ENCODE assay signal across 8 mouse cellular contexts in the genomic region with DNA sequence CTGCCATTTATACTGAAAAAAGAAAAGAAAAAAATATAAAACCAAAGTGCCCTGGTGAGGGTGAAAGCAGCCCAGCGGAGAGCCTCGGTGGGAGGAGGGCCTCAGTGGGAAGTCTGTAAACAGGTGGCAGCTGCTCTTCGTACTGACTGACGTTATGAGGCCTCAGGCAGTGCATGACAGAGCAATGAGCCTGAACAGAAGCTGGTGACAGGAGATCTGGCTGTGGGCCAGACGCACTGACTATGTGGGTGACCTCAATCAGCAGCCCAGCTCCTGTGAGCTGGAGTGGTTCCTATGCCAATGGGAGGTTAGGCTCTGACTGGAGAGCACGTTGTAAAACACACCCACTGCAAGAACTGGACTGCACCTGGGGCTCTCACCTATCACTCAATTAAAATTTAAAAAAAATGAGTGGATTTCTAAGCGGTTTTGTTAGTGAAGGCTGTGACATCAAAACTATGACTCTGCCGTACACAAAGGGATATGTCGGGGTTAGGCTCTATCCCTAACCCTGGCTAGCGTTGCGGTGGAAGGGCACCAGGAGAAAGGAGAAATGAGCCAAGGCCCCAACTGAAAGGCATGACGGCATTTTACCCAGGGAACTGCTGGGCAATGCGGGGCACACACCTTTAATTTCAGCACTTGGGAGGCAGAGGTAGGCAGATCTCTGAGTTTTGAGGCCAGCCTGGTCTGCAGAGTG. TPM values are rescaled to one million over a fixed set of nuclear protein-coding genes. Genes with fewer than 3 reads are reported as not detected.
A peak's percentile ranks its signal among the peaks of the same experiment; 100 is the strongest.
DNase-seq lines count a peak whose midpoint lies in the region; ATAC-seq lines count a peak whose summit lies in the region.

No protein-coding gene starts in this region.

- H3K4me3 ChIP-seq in liver, embryonic 16.5 days (ENCODE audit: low read depth, low read length): no peak overlapping the region

- WGBS in liver, embryonic 16.5 days (ENCODE audit: insufficient replicate concordance): 54% methylated on average over 13 of the region's 13 CpGs

- H3K9me3 ChIP-seq in liver, embryonic 16.5 days (replicated peaks; ENCODE audit: control insufficient read depth, low read length): no peaks in the 10 kb centered on the region

- peak overlapping the region; percentile 84 for H3K27ac ChIP-seq in liver, embryonic 16.5 days (ENCODE audit: low read length)

- peak; percentile 72 for ATAC-seq in granulocyte monocyte progenitor cell, adult 5-6 weeks (replicated peaks; ENCODE audit: poor library complexity, severe bottlenecking)
- ATAC-seq in liver, embryonic 16.5 days (ENCODE audit: low read depth): peak; percentile 97
- no peak for ATAC-seq in inflammation-experienced regulatory T-cells, adult 6 months

- H3K27me3 ChIP-seq in liver, embryonic 16.5 days (ENCODE audit: control insufficient read depth, insufficient read depth, low read depth, low read length): no peaks in the 10 kb centered on the region

- H3K36me3 ChIP-seq in liver, embryonic 16.5 days (ENCODE audit: control insufficient read depth, insufficient read depth): peaks cover 28% of the 10 kb centered on the region

- no peak overlapping the region for H3K4me2 ChIP-seq in liver, embryonic 16.5 days (ENCODE audit: low read depth, low read length)

- DNase-seq in right cerebral cortex, postnatal 10 days (ENCODE audit: low spot score in 2 of 2): peak; percentile 55 to 69
- no peak for DNase-seq in right cerebral cortex, adult 2 months (ENCODE audit: low spot score in 2 of 2)
- peak; percentile 25 for DNase-seq in cerebellum, adult 8-10 months
- peak; percentile 75 for DNase-seq in kidney, adult 11 months
- peak; percentile 96 for DNase-seq in retina, postnatal 1 day

- H3K4me1 ChIP-seq in liver, embryonic 16.5 days (ENCODE audit: control insufficient read depth, low read depth, low read length): peaks cover 11% of the 10 kb centered on the region

- H3K9ac ChIP-seq in liver, embryonic 16.5 days (ENCODE audit: low read depth, low read length): peak overlapping the region; percentile 33; the same call in 1 of the 2 replicates

RNA-seq across cellular contexts. Expression of gene Hbp1, which starts 23.3 kb away (rescaled TPM):
- 39.9 and 43.5 TPM in 2 replicates for total RNA-seq in granulocyte monocyte progenitor cell, adult 5-6 weeks (2014; fragmentation: Nextera tagmentation)
- total RNA-seq in granulocyte monocyte progenitor cell, adult 5-6 weeks (2017): 40.6 and 53.1 TPM in 2 replicates
- 51.5 and 58.8 TPM in 2 replicates for polyA plus RNA-seq in liver, embryonic 16.5 days (2015; fragmentation: Nextera tagmentation; extraction: Ambion mirVana)
- polyA plus RNA-seq in inflammation-experienced regulatory T-cells, adult 6 months (2017; shearing (Covaris generic)): 100 to 1,000 TPM in 2 of 3 experiments, 10 to 100 TPM in 1; 90.3 to 147 (median 141) TPM

Comparison
In these comparisons a context has a peak if more than half of its experiments do, and no peak if none do; other contexts are left out.
1. DNase-seq: peak in right cerebral cortex, postnatal 10 days (2 of 2), cerebellum, adult 8-10 months (single experiment), kidney, adult 11 months (single experiment) and retina, postnatal 1 day (single experiment); none in right cerebral cortex, adult 2 months (0 of 2).